Mouse (Mus musculus) retina, adult 2 months (tissue): Measurements from ENCODE around the gene Cplx3.

Source experiments
- DNase-seq: peaks from one replicate; pipeline ENCODE4 v3.0.0-alpha.2; 2012; ENCODE audit warnings: low read depth, low spot score

The Cplx3 gene

GRCm38 (mm10) chr9:57606139-57606851, at the start of gene Cplx3:
Cplx3 (minus strand) TSS chr9:57606281.
- DNase-seq: peak; percentile 66

GRCm38 (mm10) chr9:57655749-57656148, 49.7 kb upstream of the Cplx3 start:
- DNase-seq: peak; percentile 87

- DNase-seq: no peak
Observed at GRCm38 (mm10) chr9:57654966-57655365, 48.9 kb upstream of the Cplx3 start.

GRCm38 (mm10) chr9:57653283-57653682, 47.2 kb upstream of the Cplx3 start, which contains the start of gene Csk:
Csk (minus strand) TSS chr9:57653631.
- no peak for DNase-seq

GRCm38 (mm10) chr9:57652855-57653254, 46.8 kb upstream of the Cplx3 start:
- DNase-seq: no peak

GRCm38 (mm10) chr9:57652351-57652750, 46.3 kb upstream of the Cplx3 start:
- no peak for DNase-seq

GRCm38 (mm10) chr9:57650786-57651311, 44.8 kb upstream of the Cplx3 start:
- no peak for DNase-seq

GRCm38 (mm10) chr9:57650130-57650785, 44.2 kb upstream of the Cplx3 start:
- no peak for DNase-seq

GRCm38 (mm10) chr9:57647286-57648108, 41.4 kb upstream of the Cplx3 start:
- DNase-seq: no peak

GRCm38 (mm10) chr9:57646551-57647103, 40.5 kb upstream of the Cplx3 start:
- DNase-seq: no peak

GRCm38 (mm10) chr9:57644944-57645893, 39.1 kb upstream of the Cplx3 start:
- peak; percentile 82 for DNase-seq

- no peak for DNase-seq
Observed at GRCm38 (mm10) chr9:57644442-57644943, 38.4 kb upstream of the Cplx3 start.

GRCm38 (mm10) chr9:57643856-57644180, 37.7 kb upstream of the Cplx3 start:
- DNase-seq: no peak

- no peak for DNase-seq
Observed at GRCm38 (mm10) chr9:57643169-57643855, 37.2 kb upstream of the Cplx3 start.

GRCm38 (mm10) chr9:57641775-57642550, 35.9 kb upstream of the Cplx3 start:
- DNase-seq: no peak

- no peak for DNase-seq
Observed at GRCm38 (mm10) chr9:57641022-57641421, 34.9 kb upstream of the Cplx3 start.

GRCm38 (mm10) chr9:57640384-57640783, 34.3 kb upstream of the Cplx3 start:
- DNase-seq: no peak

- DNase-seq: no peak
Observed at GRCm38 (mm10) chr9:57639661-57640328, 33.7 kb upstream of the Cplx3 start.
